Mouse (Mus musculus): Measurements from ENCODE around the gene Kpna3.

The Kpna3 gene

GRCm38 (mm10) chr14:61439661-61440559 lies at the start of gene Kpna3:
Gene Kpna3, minus strand, starts transcription at chr14:61439874.
- DNase-seq (ENCODE audit: low spot score), result peak; percentile 98

- no peak for DNase-seq (ENCODE audit: low spot score)
Measured at GRCm38 (mm10) chr14:61460365-61460764, 20.7 kb upstream of the Kpna3 start.

GRCm38 (mm10) chr14:61457468-61457867 lies 17.8 kb upstream of the Kpna3 start:
- DNase-seq (ENCODE audit: low spot score), result no peak

GRCm38 (mm10) chr14:61455571-61455970 lies 15.9 kb upstream of the Kpna3 start:
- no peak for DNase-seq (ENCODE audit: low spot score)

GRCm38 (mm10) chr14:61453032-61453431 lies 13.4 kb upstream of the Kpna3 start:
- no peak for DNase-seq (ENCODE audit: low spot score)

- DNase-seq (ENCODE audit: low spot score), result no peak
Measured at GRCm38 (mm10) chr14:61452481-61452880, 12.8 kb upstream of the Kpna3 start.

GRCm38 (mm10) chr14:61447775-61448174 lies 8.1 kb upstream of the Kpna3 start:
- DNase-seq (ENCODE audit: low spot score), result no peak

- DNase-seq (ENCODE audit: low spot score), result peak; percentile 51
Measured at GRCm38 (mm10) chr14:61439141-61439660, 473 bp downstream of the Kpna3 start.

GRCm38 (mm10) chr14:61438171-61438945 lies 1.3 kb downstream of the Kpna3 start:
- DNase-seq (ENCODE audit: low spot score), result no peak

GRCm38 (mm10) chr14:61436866-61437265 lies 2.8 kb downstream of the Kpna3 start:
- DNase-seq (ENCODE audit: low spot score), result no peak

- DNase-seq (ENCODE audit: low spot score), result no peak
Measured at GRCm38 (mm10) chr14:61428126-61428787, 11.4 kb downstream of the Kpna3 start.

- DNase-seq (ENCODE audit: low spot score), result peak; percentile 22
Measured at GRCm38 (mm10) chr14:61427095-61427494, 12.6 kb downstream of the Kpna3 start.

GRCm38 (mm10) chr14:61425080-61425665 lies 14.5 kb downstream of the Kpna3 start:
- DNase-seq (ENCODE audit: low spot score), result no peak

- DNase-seq (ENCODE audit: low spot score), result no peak
Measured at GRCm38 (mm10) chr14:61415719-61416118, 24.0 kb downstream of the Kpna3 start.

- DNase-seq (ENCODE audit: low spot score), result no peak
Measured at GRCm38 (mm10) chr14:61415311-61415710, 24.4 kb downstream of the Kpna3 start.

- no peak for DNase-seq (ENCODE audit: low spot score)
Measured at GRCm38 (mm10) chr14:61414808-61415207, 24.9 kb downstream of the Kpna3 start.

GRCm38 (mm10) chr14:61414199-61414598 lies 25.5 kb downstream of the Kpna3 start:
- DNase-seq (ENCODE audit: low spot score), result no peak

- DNase-seq (ENCODE audit: low spot score), result no peak
Measured at GRCm38 (mm10) chr14:61413686-61414085, 26.0 kb downstream of the Kpna3 start.

- DNase-seq (ENCODE audit: low spot score), result no peak
Measured at GRCm38 (mm10) chr14:61410020-61410419, 29.7 kb downstream of the Kpna3 start.

- DNase-seq (ENCODE audit: low spot score), result no peak
Measured at GRCm38 (mm10) chr14:61407055-61407454, 32.6 kb downstream of the Kpna3 start.

- DNase-seq (ENCODE audit: low spot score), result no peak
Measured at GRCm38 (mm10) chr14:61405761-61406160, 33.9 kb downstream of the Kpna3 start.

GRCm38 (mm10) chr14:61404941-61405340 lies 34.7 kb downstream of the Kpna3 start:
- no peak for DNase-seq (ENCODE audit: low spot score)

Measured in urinary bladder, postnatal 14 days (tissue).